Mouse (Mus musculus) left cerebral cortex, postnatal 25 days (tissue): ENCODE data around the gene Zfp612. TPM values are rescaled to one million over a fixed set of nuclear protein-coding genes. Genes with fewer than 3 reads are reported as not detected.
"Not testable (repeated sequence)": the region's sequence is repeated elsewhere in the genome, so short reads cannot be mapped to it uniquely, and the experiment has no call there.

ENCODE experiments used
- DNase-seq, 2 experiments: peaks; one replicate each; pipeline ENCODE4 v3.0.0; 2022; ENCODE audit warnings: low spot score in 2 of 2, mixed read lengths in 1 of 2
- intact Hi-C: fragments of 180-260 bp; cut with DNase I; formaldehyde crosslinking; loops from one replicate; pipeline ENCODE4 v1.15.1; 2025
- total RNA-seq, 2 experiments: library from RNA; stranded (reverse); gene quantifications; 2 replicates each; pipeline ENCODE4 v1.2.3; 2021

Zfp612 gene
- 10 to 100 TPM; 39.9 TPM for total RNA-seq

- DNase-seq: peak; percentile 75 to 76
- intact Hi-C loops: loop anchor here (10.0 kb wide), 1 partner anchor 215 kb away; the partner anchor contains the start of gene Phlpp2
These were observed at the start of gene Zfp612 for GRCm38 (mm10) chr8:110079282-110080221. Zfp612 (plus strand) TSS chr8:110079746.

GRCm38 (mm10) chr8:110033771-110034170 is 45.8 kb upstream of the Zfp612 start:
- DNase-seq, intact Hi-C loops: not testable (repeated sequence)

GRCm38 (mm10) chr8:110034331-110034730 is 45.2 kb upstream of the Zfp612 start:
- intact Hi-C loops: no loop called here
- peak in 1 of 2 experiments; percentile 2 for DNase-seq

- intact Hi-C loops: no loop called here
- DNase-seq: peak in 1 of 2 experiments; percentile 4
These were observed 43.4 kb upstream of the Zfp612 start for GRCm38 (mm10) chr8:110036156-110036555.

GRCm38 (mm10) chr8:110039216-110039615 is 40.3 kb upstream of the Zfp612 start:
- peak in 1 of 2 experiments; percentile 28 for DNase-seq
- intact Hi-C loops: no loop called here

GRCm38 (mm10) chr8:110039659-110040058 is 39.9 kb upstream of the Zfp612 start, which contains the start of gene Chst4:
Chst4 (minus strand) TSS chr8:110039740.
- intact Hi-C loops: no loop called here
- DNase-seq: no peak

GRCm38 (mm10) chr8:110040509-110040908 is 39.0 kb upstream of the Zfp612 start:
- DNase-seq: no peak
- intact Hi-C loops: no loop called here

- DNase-seq: no peak
- intact Hi-C loops: no loop called here
These were observed 28.3 kb upstream of the Zfp612 start for GRCm38 (mm10) chr8:110051208-110051607.

- intact Hi-C loops: no loop called here
- no peak for DNase-seq
These were observed 21.3 kb upstream of the Zfp612 start for GRCm38 (mm10) chr8:110058207-110058606.

GRCm38 (mm10) chr8:110064161-110064560 is 15.4 kb upstream of the Zfp612 start:
- intact Hi-C loops: no loop called here

GRCm38 (mm10) chr8:110064606-110065365 is 14.8 kb upstream of the Zfp612 start:
- intact Hi-C loops: no loop called here
- DNase-seq: no peak

More at GRCm38 (mm10) chr8:110064161-110064560, 15.4 kb upstream of the Zfp612 start:
- no peak for DNase-seq

GRCm38 (mm10) chr8:110065676-110066075 is 13.9 kb upstream of the Zfp612 start:
- no peak for DNase-seq
- intact Hi-C loops: no loop called here

GRCm38 (mm10) chr8:110069706-110070105 is 9.8 kb upstream of the Zfp612 start:
- intact Hi-C loops: loop anchor here (10.0 kb wide), 1 partner anchor 205 kb away; the partner anchor contains the start of gene Phlpp2
- DNase-seq: no peak

GRCm38 (mm10) chr8:110071600-110071999 is 7.9 kb upstream of the Zfp612 start:
- peak; percentile 62 for DNase-seq

GRCm38 (mm10) chr8:110074496-110074895 is 5.0 kb upstream of the Zfp612 start:
- DNase-seq: no peak
- intact Hi-C loops: loop anchor here (10.0 kb wide), 1 partner anchor 210 kb away; the partner anchor contains the start of gene Phlpp2

More at GRCm38 (mm10) chr8:110071600-110071999, 7.9 kb upstream of the Zfp612 start:
- intact Hi-C loops: loop anchor here (1.0 to 10.0 kb wide), 2 partner anchors 101 to 207 kb away; partner anchors contain the start of gene Phlpp2

GRCm38 (mm10) chr8:110082416-110083105 is 3.0 kb downstream of the Zfp612 start:
- intact Hi-C loops: no loop called here
- no peak for DNase-seq

- intact Hi-C loops: no loop called here
- no peak for DNase-seq
These were observed 12.3 kb downstream of the Zfp612 start for GRCm38 (mm10) chr8:110091869-110092268.

GRCm38 (mm10) chr8:110100907-110101306 is 21.4 kb downstream of the Zfp612 start, which contains the start of gene Gm21964:
Gm21964 (plus strand) TSS chr8:110101207.
- intact Hi-C loops: no loop called here
- no peak for DNase-seq

- intact Hi-C loops: no loop called here
- no peak for DNase-seq
These were observed 22.1 kb downstream of the Zfp612 start for GRCm38 (mm10) chr8:110101676-110102075.
